Mouse (Mus musculus): ENCODE measurements around the gene Olfr1049. TPM values are rescaled to one million over a fixed set of nuclear protein-coding genes. Genes with fewer than 3 reads are reported as not detected.
"Not testable (repeated sequence)": the region's sequence is repeated elsewhere in the genome, so short reads cannot be mapped to it uniquely, and the experiment has no call there.

The Olfr1049 gene
- not detected in 2 replicates for polyA plus RNA-seq (2015; fragmentation: Nextera tagmentation; extraction: Ambion mirVana)

GRCm38 (mm10) chr2:86258228-86258627 lies at the start of gene Olfr1049:
Gene Olfr1049 (minus strand): TSS chr2:86258328.
- not testable (repeated sequence) for H3K4me2 ChIP-seq; H3K27ac ChIP-seq (replicated peaks); H3K4me1 ChIP-seq (replicated peaks); H3K27me3 ChIP-seq; H3K9ac ChIP-seq; H3K36me3 ChIP-seq; H3K9me3 ChIP-seq; ATAC-seq (ENCODE audit: low read depth); H3K4me3 ChIP-seq

- H3K4me3 ChIP-seq = no peak within 1 kb of the TSS
- no peaks in the 10 kb centered on the region for H3K4me1 ChIP-seq (replicated peaks)
- H3K4me2 ChIP-seq = no peak within 1 kb of the TSS
- H3K9me3 ChIP-seq = no peaks in the 10 kb centered on the region
- no peak within 1 kb of the TSS for H3K27ac ChIP-seq (replicated peaks)
- no peaks in the 10 kb centered on the region for H3K27me3 ChIP-seq
- H3K36me3 ChIP-seq = no peaks in the 10 kb centered on the region
- ATAC-seq (ENCODE audit: low read depth) = no peak
- H3K9ac ChIP-seq = no peak within 1 kb of the TSS
Observed at GRCm38 (mm10) chr2:86292155-86292554, 34.0 kb upstream of the Olfr1049 start, which contains the start of gene Olfr1052. Gene Olfr1052 (plus strand): TSS chr2:86292455.

DNA sequence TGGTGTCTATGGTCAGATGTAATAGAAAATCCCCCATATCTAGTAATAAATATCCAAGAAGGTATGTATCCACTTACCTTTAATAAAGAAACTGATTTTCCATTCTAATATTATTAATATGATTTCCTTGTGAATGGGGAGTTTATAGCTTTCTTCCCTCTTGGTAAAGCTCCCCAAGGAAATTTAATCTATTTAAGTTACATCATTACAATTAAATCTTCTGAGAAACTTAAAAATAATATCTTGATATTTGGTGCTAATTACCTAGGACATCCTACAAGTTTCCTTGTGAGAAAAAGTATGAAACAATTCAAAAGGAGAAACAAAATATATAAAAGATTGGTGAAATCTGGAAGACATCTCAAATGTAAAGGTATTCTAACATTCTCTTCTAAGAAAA lies 20.9 kb upstream of the Olfr1049 start, which contains the start of gene Olfr1051:
TSS of gene Olfr1051 (minus strand) at position 101 of the 400 bp plus-strand sequence.
- not testable (repeated sequence) for H3K4me3 ChIP-seq; H3K27me3 ChIP-seq; ATAC-seq (ENCODE audit: low read depth); H3K4me2 ChIP-seq; H3K4me1 ChIP-seq (replicated peaks); H3K36me3 ChIP-seq; H3K27ac ChIP-seq (replicated peaks); H3K9ac ChIP-seq; H3K9me3 ChIP-seq

- H3K36me3 ChIP-seq = no peaks in the 10 kb centered on the region
- no peaks in the 10 kb centered on the region for H3K4me1 ChIP-seq (replicated peaks)
- ATAC-seq (ENCODE audit: low read depth) = no peak
- no peak within 1 kb of the TSS for H3K4me3 ChIP-seq
- no peaks in the 10 kb centered on the region for H3K9me3 ChIP-seq
- H3K9ac ChIP-seq = no peak within 1 kb of the TSS
- H3K27ac ChIP-seq (replicated peaks) = no peak within 1 kb of the TSS
- H3K27me3 ChIP-seq = no peaks in the 10 kb centered on the region
- H3K4me2 ChIP-seq = no peak within 1 kb of the TSS
Observed at GRCm38 (mm10) chr2:86240189-86240588, 17.9 kb downstream of the Olfr1049 start, which contains the start of gene Olfr1048. Gene Olfr1048 (minus strand): TSS chr2:86240289.

- no peaks in the 10 kb centered on the region for H3K27me3 ChIP-seq
- no peaks in the 10 kb centered on the region for H3K36me3 ChIP-seq
- H3K9ac ChIP-seq = no peak within 1 kb of the TSS
- no peak within 1 kb of the TSS for H3K4me2 ChIP-seq
- 89% methylated on average over 1 of the region's 1 CpGs for WGBS
- no peaks in the 10 kb centered on the region for H3K9me3 ChIP-seq
- no peaks in the 10 kb centered on the region for H3K4me1 ChIP-seq (replicated peaks)
- H3K27ac ChIP-seq (replicated peaks) = no peak within 1 kb of the TSS
- ATAC-seq (ENCODE audit: low read depth) = no peak
- H3K4me3 ChIP-seq = no peak within 1 kb of the TSS
Observed at GRCm38 (mm10) chr2:86231301-86231700, 26.8 kb downstream of the Olfr1049 start, which contains the start of gene Olfr1047. Gene Olfr1047 (minus strand): TSS chr2:86231401.

DNA sequence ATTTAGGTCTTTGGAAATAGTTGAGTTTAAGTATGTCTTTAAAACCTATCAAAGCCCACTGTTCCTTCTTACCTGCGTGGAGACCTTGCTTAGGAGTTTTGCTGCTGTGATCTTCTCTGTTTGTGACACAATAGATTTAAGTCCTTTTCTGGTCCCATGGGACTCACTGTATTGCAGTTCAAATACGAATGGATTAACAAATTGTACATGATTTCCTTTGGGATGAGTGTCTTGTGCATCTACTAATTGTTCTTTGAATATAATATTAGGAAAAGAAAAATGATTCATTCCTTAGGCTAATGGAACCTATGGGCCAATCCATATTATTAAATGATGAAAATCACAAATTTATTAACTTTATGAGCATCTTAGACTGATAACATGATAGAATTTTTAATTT lies 38.9 kb downstream of the Olfr1049 start, which contains the start of gene Olfr1046:
TSS of gene Olfr1046 (minus strand) at position 101 of the 400 bp plus-strand sequence.
- no peak within 1 kb of the TSS for H3K4me2 ChIP-seq
- no peak within 1 kb of the TSS for H3K27ac ChIP-seq (replicated peaks)
- H3K9ac ChIP-seq = no peak within 1 kb of the TSS
- no peaks in the 10 kb centered on the region for H3K36me3 ChIP-seq
- H3K4me3 ChIP-seq = no peak within 1 kb of the TSS
- no peak for ATAC-seq (ENCODE audit: low read depth)
- H3K9me3 ChIP-seq = no peaks in the 10 kb centered on the region
- H3K4me1 ChIP-seq (replicated peaks) = no peaks in the 10 kb centered on the region
- H3K27me3 ChIP-seq = no peaks in the 10 kb centered on the region
- WGBS = 72% methylated on average over 2 of the region's 2 CpGs

Other genes starting within 250 kb of the Olfr1049 start
- gene Olfr1033, start 237.7 kb downstream of the Olfr1049 start, polyA plus RNA-seq (2015; fragmentation: Nextera tagmentation; extraction: Ambion mirVana) = not detected in 2 replicates
- gene Olfr1034, start 212.5 kb downstream of the Olfr1049 start, polyA plus RNA-seq (2015; fragmentation: Nextera tagmentation; extraction: Ambion mirVana) = not detected in 2 replicates
- not detected in 2 replicates for gene Olfr1036, start 184.3 kb downstream of the Olfr1049 start, polyA plus RNA-seq (2015; fragmentation: Nextera tagmentation; extraction: Ambion mirVana)
- not detected in 2 replicates for gene Olfr1037, start 170.9 kb downstream of the Olfr1049 start, polyA plus RNA-seq (2015; fragmentation: Nextera tagmentation; extraction: Ambion mirVana)
- not detected in 2 replicates for gene Olfr1039, start 122.4 kb downstream of the Olfr1049 start, polyA plus RNA-seq (2015; fragmentation: Nextera tagmentation; extraction: Ambion mirVana)
- not detected in 2 replicates for gene Olfr1040, start 111.6 kb downstream of the Olfr1049 start, polyA plus RNA-seq (2015; fragmentation: Nextera tagmentation; extraction: Ambion mirVana)
- gene Olfr1042, start 96.5 kb downstream of the Olfr1049 start, polyA plus RNA-seq (2015; fragmentation: Nextera tagmentation; extraction: Ambion mirVana) = not detected in 2 replicates
- gene Olfr1043, start 90.8 kb downstream of the Olfr1049 start, polyA plus RNA-seq (2015; fragmentation: Nextera tagmentation; extraction: Ambion mirVana) = not detected in 2 replicates
- not detected in 2 replicates for gene Olfr1044, start 80.5 kb downstream of the Olfr1049 start, polyA plus RNA-seq (2015; fragmentation: Nextera tagmentation; extraction: Ambion mirVana)
- not detected in 2 replicates for gene Olfr52, start 72.6 kb downstream of the Olfr1049 start, polyA plus RNA-seq (2015; fragmentation: Nextera tagmentation; extraction: Ambion mirVana)
- gene Olfr1045, start 55.3 kb downstream of the Olfr1049 start, polyA plus RNA-seq (2015; fragmentation: Nextera tagmentation; extraction: Ambion mirVana) = not detected in 2 replicates
- gene Olfr1046, start 39.0 kb downstream of the Olfr1049 start, polyA plus RNA-seq (2015; fragmentation: Nextera tagmentation; extraction: Ambion mirVana) = not detected in 2 replicates
- gene Olfr1047, start 26.9 kb downstream of the Olfr1049 start, polyA plus RNA-seq (2015; fragmentation: Nextera tagmentation; extraction: Ambion mirVana) = not detected in 2 replicates
- not detected in 2 replicates for gene Olfr1048, start 18.0 kb downstream of the Olfr1049 start, polyA plus RNA-seq (2015; fragmentation: Nextera tagmentation; extraction: Ambion mirVana)
- gene Olfr1051, start 20.8 kb upstream of the Olfr1049 start, polyA plus RNA-seq (2015; fragmentation: Nextera tagmentation; extraction: Ambion mirVana) = not detected in 2 replicates
- not detected in 2 replicates for gene Olfr1052, start 34.1 kb upstream of the Olfr1049 start, polyA plus RNA-seq (2015; fragmentation: Nextera tagmentation; extraction: Ambion mirVana)
- not detected in 2 replicates for gene Olfr1053, start 57.0 kb upstream of the Olfr1049 start, polyA plus RNA-seq (2015; fragmentation: Nextera tagmentation; extraction: Ambion mirVana)
- not detected in 2 replicates for gene Olfr1054, start 77.1 kb upstream of the Olfr1049 start, polyA plus RNA-seq (2015; fragmentation: Nextera tagmentation; extraction: Ambion mirVana)
- gene Olfr1055, start 92.0 kb upstream of the Olfr1049 start, polyA plus RNA-seq (2015; fragmentation: Nextera tagmentation; extraction: Ambion mirVana) = not detected in 2 replicates
- not detected in 2 replicates for gene Olfr1056, start 104.1 kb upstream of the Olfr1049 start, polyA plus RNA-seq (2015; fragmentation: Nextera tagmentation; extraction: Ambion mirVana)
- not detected in 2 replicates for gene Olfr1057, start 120.1 kb upstream of the Olfr1049 start, polyA plus RNA-seq (2015; fragmentation: Nextera tagmentation; extraction: Ambion mirVana)
- not detected in 2 replicates for gene Olfr1058, start 130.2 kb upstream of the Olfr1049 start, polyA plus RNA-seq (2015; fragmentation: Nextera tagmentation; extraction: Ambion mirVana)
- not detected in 2 replicates for gene Olfr1061, start 155.7 kb upstream of the Olfr1049 start, polyA plus RNA-seq (2015; fragmentation: Nextera tagmentation; extraction: Ambion mirVana)
- gene Olfr1062, start 168.4 kb upstream of the Olfr1049 start, polyA plus RNA-seq (2015; fragmentation: Nextera tagmentation; extraction: Ambion mirVana) = not detected in 2 replicates
- not detected in 2 replicates for gene Olfr1065, start 192.3 kb upstream of the Olfr1049 start, polyA plus RNA-seq (2015; fragmentation: Nextera tagmentation; extraction: Ambion mirVana)
- gene Olfr1066, start 197.9 kb upstream of the Olfr1049 start, polyA plus RNA-seq (2015; fragmentation: Nextera tagmentation; extraction: Ambion mirVana) = not detected in 2 replicates
- not detected in 2 replicates for gene Olfr228, start 229.1 kb upstream of the Olfr1049 start, polyA plus RNA-seq (2015; fragmentation: Nextera tagmentation; extraction: Ambion mirVana)